Mouse (Mus musculus) hindbrain, embryonic 11.5 days (tissue): ENCODE measurements around the gene Lama2. TPM values are rescaled to one million over a fixed set of nuclear protein-coding genes. Genes with fewer than 3 reads are reported as not detected.

Experiments used
- ATAC-seq: fragments of 200-750 bp; cut with Nextera tagmentation; 2 replicates; pipeline ENCODE4 v1.8.0; 2017; ENCODE audit warnings: mild to moderate bottlenecking, moderate TSS enrichment, moderate library complexity; ENCODE audit not compliant: low FRiP score
- DNase-seq: peaks from one replicate; pipeline ENCODE4 v3.0.0-alpha.2; 2015; ENCODE audit warnings: low spot score
- H3K27ac ChIP-seq: fragments of 300-500 bp; sonication (generic); 2 replicates; pipeline ENCODE4 v1.5.1; 2014; ENCODE audit warnings: mild to moderate bottlenecking, low read depth, low read length
- H3K27me3 ChIP-seq: fragments of 300-500 bp; sonication (generic); 2 replicates; pipeline ENCODE4 v1.6.1; 2014; ENCODE audit warnings: mild to moderate bottlenecking, low read length, moderate library complexity, mixed read lengths; ENCODE audit not compliant: control insufficient read depth, insufficient read depth
- H3K36me3 ChIP-seq: fragments of 300-500 bp; sonication (generic); 2 replicates; pipeline ENCODE4 v1.6.1; 2014; ENCODE audit warnings: mild to moderate bottlenecking, low read length, moderate library complexity, mixed read lengths; ENCODE audit not compliant: control insufficient read depth, insufficient read depth
- H3K4me1 ChIP-seq: fragments of 300-500 bp; sonication (generic); replicated peaks from 2 replicates; pipeline ENCODE4 v1.6.1; 2014; ENCODE audit warnings: low read length, mixed read lengths; ENCODE audit not compliant: control insufficient read depth, insufficient read depth
- H3K4me2 ChIP-seq: fragments of 300-500 bp; sonication (generic); replicated peaks from 2 replicates; pipeline ENCODE4 v1.6.1; 2014; ENCODE audit warnings: mild to moderate bottlenecking, low read depth, low read length
- H3K4me3 ChIP-seq: fragments of 300-500 bp; sonication (generic); 2 replicates; pipeline ENCODE4 v1.5.1; 2014; ENCODE audit warnings: low read depth, low read length
- H3K9ac ChIP-seq: fragments of 300-500 bp; sonication (generic); 2 replicates; pipeline ENCODE4 v1.6.1; 2014; ENCODE audit warnings: low read depth, low read length
- H3K9me3 ChIP-seq: fragments of 300-500 bp; sonication (generic); 2 replicates; pipeline ENCODE4 v1.6.1; 2016; ENCODE audit warnings: low read length; ENCODE audit not compliant: control insufficient read depth
- WGBS: fragments of 180-500 bp; shearing (Covaris S2); extraction: QIAGEN DNeasy Blood & Tissue Kit; methylation state at CpG from one replicate; pipeline ENCODE4 v1.1.7; 2014; 5-methylcytosine and 5-hydroxymethylcytosine counted together
- polyA plus RNA-seq: library from polyadenylated mRNA; unstranded; fragments of >200 nt; fragmentation: Nextera tagmentation; extraction: Ambion mirVana; gene quantifications from 2 replicates; pipeline ENCODE4 v1.2.1, GENCODE M21; 2014

Lama2 gene
- polyA plus RNA-seq, result 11.8 and 14.8 TPM in 2 replicates

GRCm38 (mm10) chr10:27619658-27620057 lies at the start of gene Lama2:
Gene Lama2 (minus strand): TSS chr10:27619758.
- Histone ChIP-seq H3K36me3 (no peaks in the 10 kb centered on the region), H3K9me3 (no peaks in the 10 kb centered on the region), H3K27me3 (no peaks in the 10 kb centered on the region), H3K9ac (no peak within 1 kb of the TSS), H3K4me1 (no peaks in the 10 kb centered on the region; the same call in 1 of the 2 replicates), H3K27ac (no peak within 1 kb of the TSS), H3K4me3 (no peak within 1 kb of the TSS), H3K4me2 (no peak within 1 kb of the TSS)
- no peak for ATAC-seq
- WGBS, result 92% methylated on average over 3 of the region's 3 CpGs
- no peak for DNase-seq

- no peak for ATAC-seq
- H3K9me3 ChIP-seq, result no peaks in the 10 kb centered on the region
- no peaks in the 10 kb centered on the region for H3K4me1 ChIP-seq
- no peaks in the 10 kb centered on the region for H3K27me3 ChIP-seq
- WGBS, result 88% methylated on average over 1 of the region's 1 CpGs
- no peaks in the 10 kb centered on the region for H3K36me3 ChIP-seq
- H3K4me2 ChIP-seq, result no peak overlapping the region
- H3K27ac ChIP-seq, result no peak overlapping the region
- no peak for DNase-seq
- H3K9ac ChIP-seq, result no peak overlapping the region
- H3K4me3 ChIP-seq, result no peak overlapping the region
Measured at GRCm38 (mm10) chr10:27664391-27664790, 44.8 kb upstream of the Lama2 start.

- no peak for DNase-seq
- Histone ChIP-seq H3K36me3 (no peaks in the 10 kb centered on the region), H3K4me3 (no peak overlapping the region), H3K9ac (no peak overlapping the region), H3K27ac (no peak overlapping the region), H3K4me2 (no peak overlapping the region), H3K4me1 (no peaks in the 10 kb centered on the region), H3K9me3 (no peaks in the 10 kb centered on the region), H3K27me3 (no peaks in the 10 kb centered on the region)
- no peak for ATAC-seq
- WGBS, result 92% methylated on average over 1 of the region's 1 CpGs
Measured at GRCm38 (mm10) chr10:27663396-27663795, 43.8 kb upstream of the Lama2 start.

- H3K36me3 ChIP-seq, result no peaks in the 10 kb centered on the region
- DNase-seq, result no peak
- no peaks in the 10 kb centered on the region for H3K4me1 ChIP-seq
- no peaks in the 10 kb centered on the region for H3K9me3 ChIP-seq
- no peak overlapping the region for H3K4me2 ChIP-seq
- H3K4me3 ChIP-seq, result no peak overlapping the region
- 91% methylated on average over 4 of the region's 4 CpGs for WGBS
- no peak overlapping the region for H3K9ac ChIP-seq
- no peak for ATAC-seq
- H3K27ac ChIP-seq, result no peak overlapping the region
- H3K27me3 ChIP-seq, result no peaks in the 10 kb centered on the region
Measured at GRCm38 (mm10) chr10:27654164-27654563, 34.6 kb upstream of the Lama2 start.

- no peaks in the 10 kb centered on the region for H3K27me3 ChIP-seq
- no peaks in the 10 kb centered on the region for H3K36me3 ChIP-seq
- WGBS, result 61% methylated on average over 8 of the region's 8 CpGs
- H3K4me1 ChIP-seq, result no peaks in the 10 kb centered on the region
- H3K4me2 ChIP-seq, result no peak overlapping the region
- no peak overlapping the region for H3K4me3 ChIP-seq
- ATAC-seq (peak; percentile 39; the same call in 1 of the 2 replicates), DNase-seq (peak; percentile 24)
- H3K9me3 ChIP-seq, result no peaks in the 10 kb centered on the region
- H3K27ac ChIP-seq, result no peak overlapping the region; the same call in 1 of the 2 replicates
- no peak overlapping the region for H3K9ac ChIP-seq
Measured at GRCm38 (mm10) chr10:27652694-27653335, 33.3 kb upstream of the Lama2 start.

GRCm38 (mm10) chr10:27635721-27636120 lies 16.2 kb upstream of the Lama2 start:
- Histone ChIP-seq H3K4me1 (no peaks in the 10 kb centered on the region), H3K27ac (no peak overlapping the region), H3K27me3 (no peaks in the 10 kb centered on the region), H3K4me3 (no peak overlapping the region), H3K4me2 (no peak overlapping the region), H3K36me3 (no peaks in the 10 kb centered on the region), H3K9me3 (no peaks in the 10 kb centered on the region), H3K9ac (no peak overlapping the region)
- ATAC-seq (no peak), DNase-seq (no peak)
- WGBS, result 69% methylated on average over 2 of the region's 2 CpGs

GRCm38 (mm10) chr10:27631002-27631401 lies 11.4 kb upstream of the Lama2 start:
- Histone ChIP-seq H3K4me3 (no peak overlapping the region), H3K4me1 (no peaks in the 10 kb centered on the region), H3K27me3 (no peaks in the 10 kb centered on the region), H3K4me2 (no peak overlapping the region), H3K27ac (no peak overlapping the region), H3K9me3 (no peaks in the 10 kb centered on the region), H3K36me3 (no peaks in the 10 kb centered on the region), H3K9ac (no peak overlapping the region)
- ATAC-seq (no peak), DNase-seq (no peak)
- 85% methylated on average over 4 of the region's 4 CpGs for WGBS

GRCm38 (mm10) chr10:27621697-27622449 lies 2.3 kb upstream of the Lama2 start:
- Histone ChIP-seq H3K9me3 (no peaks in the 10 kb centered on the region), H3K36me3 (no peaks in the 10 kb centered on the region), H3K27me3 (no peaks in the 10 kb centered on the region), H3K4me3 (no peak overlapping the region), H3K4me1 (no peaks in the 10 kb centered on the region), H3K27ac (no peak overlapping the region), H3K9ac (no peak overlapping the region), H3K4me2 (no peak overlapping the region)
- 84% methylated on average over 9 of the region's 9 CpGs for WGBS
- DNase-seq, result no peak
- no peak for ATAC-seq
